8 mouse cellular contexts compared by ENCODE assay signal in genomic region chr7:35579849-35580248, GRCm38 (mm10). TPM values are rescaled to one million over a fixed set of nuclear protein-coding genes. Genes with fewer than 3 reads are reported as not detected.
DNase-seq lines count a peak whose midpoint lies in the region; ATAC-seq and TF ChIP-seq lines count a peak whose summit lies in the region.

No protein-coding gene starts in this region.

- WGBS in heart, adult 2 months: 35% methylated on average over 4 of the region's 4 CpGs
- 30% methylated on average over 4 of the region's 4 CpGs for WGBS in heart, embryonic 11.5 days (ENCODE audit: insufficient replicate concordance)

- H3K4me1 ChIP-seq in heart, adult 2 months (ENCODE audit: control insufficient read depth, insufficient read depth, low read length): no peaks in the 10 kb centered on the region
- H3K4me1 ChIP-seq in heart, embryonic 11.5 days (ENCODE audit: control insufficient read depth, insufficient read depth, low read length): peaks cover 4% of the 10 kb centered on the region; the same call in 1 of the 2 replicates

- ATAC-seq in heart, embryonic 11.5 days (replicated peaks; ENCODE audit: insufficient number of reproducible peaks, low FRiP score, low TSS enrichment): no peak
- peak; percentile 75 for ATAC-seq in common myeloid progenitor, adult 5-6 weeks (replicated peaks; ENCODE audit: low read depth, poor library complexity, severe bottlenecking)

- H3K27ac ChIP-seq in heart, adult 2 months: no peak overlapping the region
- no peak overlapping the region for H3K27ac ChIP-seq in heart, embryonic 11.5 days (ENCODE audit: low read depth, low read length)

- no peak for TF ChIP-seq POLR2A in heart, adult 2 months (IDR thresholded peaks at IDR 0.05; ENCODE audit: insufficient read depth, low read depth, low read length)

- H3K79me2 ChIP-seq in heart, adult 2 months (replicated peaks; ENCODE audit: control insufficient read depth, insufficient read depth, low read length): no peaks in the 10 kb centered on the region

- peaks cover 7% of the 10 kb centered on the region; the same call in 1 of the 2 replicates for H3K27me3 ChIP-seq in heart, adult 2 months (ENCODE audit: control insufficient read depth, insufficient read depth, low read length)
- peaks cover 12% of the 10 kb centered on the region; the same call in 1 of the 2 replicates for H3K27me3 ChIP-seq in heart, embryonic 11.5 days (ENCODE audit: control insufficient read depth, insufficient read depth, low read length)

- H3K9me3 ChIP-seq in heart, embryonic 11.5 days (replicated peaks; ENCODE audit: control insufficient read depth, low read length): no peaks in the 10 kb centered on the region

- peak; percentile 81 for TF ChIP-seq CTCF in heart, adult 2 months (IDR thresholded peaks at IDR 0.05)

- no peak overlapping the region for H3K4me3 ChIP-seq in heart, adult 2 months
- no peak overlapping the region for H3K4me3 ChIP-seq in heart, embryonic 11.5 days (ENCODE audit: low read depth, low read length)

- H3K9ac ChIP-seq in heart, adult 2 months (ENCODE audit: low read depth, low read length): no peak overlapping the region
- no peak overlapping the region for H3K9ac ChIP-seq in heart, embryonic 11.5 days (ENCODE audit: low read depth, low read length)

- H3K36me3 ChIP-seq in heart, adult 2 months (ENCODE audit: control insufficient read depth, insufficient read depth, low read length): no peaks in the 10 kb centered on the region
- H3K36me3 ChIP-seq in heart, embryonic 11.5 days (ENCODE audit: control insufficient read depth, insufficient read depth, low read length): no peaks in the 10 kb centered on the region

- TF ChIP-seq EP300 in heart, adult 2 months (IDR thresholded peaks at IDR 0.05; ENCODE audit: insufficient read depth, low read depth, low read length): no peak

- intact Hi-C loops in heart, adult 2 months (cut with DNase I): no loop called here

- H3K4me2 ChIP-seq in heart, embryonic 11.5 days: no peak overlapping the region

- DNase-seq in heart, adult 2 months: peak; percentile 17 to 43
- DNase-seq in urinary bladder, postnatal 14 days (ENCODE audit: low spot score): peak; percentile 44
- no peak for DNase-seq in urinary bladder, postnatal 36 days (ENCODE audit: low spot score in 2 of 2)
- peak; percentile 35 for DNase-seq in lung, adult 18-20 months
- peak; percentile 75 for DNase-seq in testis, postnatal 10 days (ENCODE audit: low spot score)
- no peak for DNase-seq in yolk sac, embryonic 10.5 days (ENCODE audit: low spot score)

RNA-seq across cellular contexts. Expression of gene Rgs9bp, which starts 5.5 kb away (rescaled TPM):
- under 1 TPM; 0.05 TPM for total RNA-seq in heart, adult 2 months (2021)
- 0.06 TPM in 1 of 2 replicates, not detected in the other for polyA plus RNA-seq in heart, adult 2 months (2012; rRNA removed)
- 1.0 and 1.7 TPM in 2 replicates for polyA plus RNA-seq in heart, embryonic 11.5 days (2014; fragmentation: Nextera tagmentation; extraction: Ambion mirVana)
- 1.4 and 2.1 TPM in 2 replicates for total RNA-seq in common myeloid progenitor, adult 5-6 weeks (2017)

RNA-seq across cellular contexts. Expression of gene Ankrd27, which starts 6.2 kb away (rescaled TPM):
- 10 to 100 TPM; 12.5 to 13.7 TPM for total RNA-seq in heart, adult 2 months (2021)
- 10.6 and 13.2 TPM in 2 replicates for polyA plus RNA-seq in heart, adult 2 months (2012; rRNA removed)
- 15.5 and 18.8 TPM in 2 replicates for polyA plus RNA-seq in heart, embryonic 11.5 days (2014; fragmentation: Nextera tagmentation; extraction: Ambion mirVana)
- total RNA-seq in common myeloid progenitor, adult 5-6 weeks (2017): 42.0 and 50.0 TPM in 2 replicates

RNA-seq across cellular contexts. Expression of gene Nudt19, which starts 23.7 kb away (rescaled TPM):
- total RNA-seq in heart, adult 2 months (2021): 10 to 100 TPM; 63.9 to 73.5 TPM
- 44.1 and 59.6 TPM in 2 replicates for polyA plus RNA-seq in heart, adult 2 months (2012; rRNA removed)
- 90.4 and 99.8 TPM in 2 replicates for polyA plus RNA-seq in heart, embryonic 11.5 days (2014; fragmentation: Nextera tagmentation; extraction: Ambion mirVana)
- total RNA-seq in common myeloid progenitor, adult 5-6 weeks (2017): 50.9 and 53.3 TPM in 2 replicates

RNA-seq across cellular contexts. Expression of gene Tdrd12, which starts 42.3 kb away (rescaled TPM):
- total RNA-seq in heart, adult 2 months (2021): under 1 TPM in 1 of 2 experiments, not detected in 1; 0.27 TPM
- not detected in 2 replicates for polyA plus RNA-seq in heart, adult 2 months (2012; rRNA removed)
- polyA plus RNA-seq in heart, embryonic 11.5 days (2014; fragmentation: Nextera tagmentation; extraction: Ambion mirVana): 0.42 and 0.67 TPM in 2 replicates
- total RNA-seq in common myeloid progenitor, adult 5-6 weeks (2017): not detected in 2 replicates

Comparison
In these comparisons a context has a peak if more than half of its experiments do, and no peak if none do; other contexts are left out.
1. DNase-seq: peak in heart, adult 2 months (2 of 2), urinary bladder, postnatal 14 days (single experiment), lung, adult 18-20 months (2 of 2) and testis, postnatal 10 days (single experiment); none in urinary bladder, postnatal 36 days (0 of 2) and yolk sac, embryonic 10.5 days (single experiment).